Mouse (Mus musculus): ENCODE data around the gene A730061H03Rik.

DNA sequence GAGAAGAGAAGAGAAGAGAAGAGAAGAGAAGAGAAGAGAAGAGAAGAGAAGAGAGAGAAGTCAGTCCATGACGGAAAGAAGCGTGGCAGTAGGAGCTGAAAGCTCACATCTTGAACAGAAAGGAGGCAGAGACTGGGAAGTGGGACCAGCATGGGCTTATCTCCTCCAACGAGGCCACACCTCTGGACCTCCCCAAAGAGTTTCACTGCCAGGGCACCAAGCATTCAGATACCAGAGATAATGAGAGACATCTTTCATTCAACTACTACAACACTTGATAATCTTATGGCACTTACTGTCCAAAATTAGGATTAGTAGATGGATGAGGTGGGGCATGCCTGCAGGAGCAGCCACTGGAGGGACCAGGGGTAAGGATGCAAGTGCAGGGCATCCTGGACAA lies 4.4 kb downstream of the A730061H03Rik start:
- TF ChIP-seq CTCF (IDR thresholded peaks at IDR 0.05; ENCODE audit: low read depth, low read length), result no peak
- no peak for TF ChIP-seq TAL1 (conservative IDR thresholded peaks at IDR 0.05; ENCODE audit: low read depth, low read length)
- no peak for TF ChIP-seq GATA2 (IDR thresholded peaks at IDR 0.05; ENCODE audit: borderline replicate concordance, low read depth, low read length)
- no peak for TF ChIP-seq GATA1 (IDR thresholded peaks at IDR 0.05; ENCODE audit: borderline replicate concordance, low read length)
- TF ChIP-seq POLR2AphosphoS5 (IDR thresholded peaks at IDR 0.05; ENCODE audit: insufficient replicate concordance, low read depth, low read length), result no peak

Data from G1E (cell line).